In genomic region chr2:62046421-62046845, GRCm38 (mm10) we compare ENCODE assay signal across 9 mouse cellular contexts. TPM values are rescaled to one million over a fixed set of nuclear protein-coding genes. Genes with fewer than 3 reads are reported as not detected.
A peak's percentile ranks its signal among the peaks of the same experiment; 100 is the strongest.
DNase-seq lines count a peak whose midpoint lies in the region.
"Had no signal": no experiment of that assay in that cellular context is flagged by ENCODE, and none has a peak within 500 bp of the region (broad histone marks: within the 10 kb centered on the region; RNA-seq: fewer than 3 reads in every experiment).

Slc4a10 (plus strand) TSS chr2:62046462.

- peak; percentile 20 for DNase-seq in embryo, embryonic 10.5 days (ENCODE audit: low spot score)
- DNase-seq in embryo, embryonic 10 days (ENCODE audit: low spot score), result no peak
- DNase-seq in cerebellum, postnatal 10 days, result peak; percentile 87 to 88
- DNase-seq in heart, postnatal 4 days, result peak; percentile 10
- peak; percentile 61 to 75 for DNase-seq in left cerebral cortex, adult 8-10 months (ENCODE audit: low spot score in 2 of 2)
- DNase-seq in neural tube, embryonic 10.5 days (ENCODE audit: extremely low spot score, low spot score), result peak; percentile 15
- DNase-seq in urinary bladder, postnatal 36 days (ENCODE audit: low spot score in 2 of 2), result no peak
- no peak for DNase-seq in gastrocnemius, postnatal 36 days

- intact Hi-C loops in gastrocnemius, postnatal 36 days (cut with DNase I), result no loop called here

RNA-seq across cellular contexts. Expression of gene Slc4a10, which starts in this region (rescaled TPM):
- under 1 TPM; 0.05 to 0.25 TPM for total RNA-seq in heart, postnatal 4 days (2021)
- total RNA-seq in left cerebral cortex, adult 8-10 months (2022), result 100 to 1,000 TPM; 195 to 217 (median 211) TPM
- under 1 TPM; 0.10 to 0.15 TPM for total RNA-seq in gastrocnemius, postnatal 36 days (2021)
- total RNA-seq: common myeloid progenitor, adult 5-6 weeks had no signal

Comparison
In these comparisons a context has a peak if more than half of its experiments do, and no peak if none do; other contexts are left out.
1. RNA of gene Slc4a10 (total RNA-seq): 195 to 217 TPM in left cerebral cortex, adult 8-10 months; 0.05 to 0.25 TPM in heart, postnatal 4 days and 0.10 to 0.15 TPM in gastrocnemius, postnatal 36 days; every median in the first group is over 100 times any median in the second.
2. DNase-seq: peak in embryo, embryonic 10.5 days (single experiment), cerebellum, postnatal 10 days (2 of 2), left cerebral cortex, adult 8-10 months (2 of 2) and neural tube, embryonic 10.5 days (single experiment); none in embryo, embryonic 10 days (single experiment), urinary bladder, postnatal 36 days (0 of 2) and gastrocnemius, postnatal 36 days (0 of 2).
3. Peak in DNase-seq in heart, postnatal 4 days; RNA of the gene not detected or under 1 TPM.